Mouse (Mus musculus) fat pad, adult 2 months (tissue): Measurements from ENCODE around the gene Cacna1d.

ENCODE experiments used
- DNase-seq: peaks from one replicate; pipeline ENCODE4 v3.0.0-alpha.2; 2011; ENCODE audit warnings: low read depth, low spot score; ENCODE audit errors: extremely low read depth

Cacna1d gene

GRCm38 (mm10) chr14:30043356-30043940, 447.8 kb downstream of the Cacna1d start:
- DNase-seq, result no peak

- no peak for DNase-seq
Measured at GRCm38 (mm10) chr14:30041836-30042235, 449.4 kb downstream of the Cacna1d start.

- no peak for DNase-seq
Measured at GRCm38 (mm10) chr14:30039413-30039812, 451.8 kb downstream of the Cacna1d start.

GRCm38 (mm10) chr14:30038431-30038830, 452.8 kb downstream of the Cacna1d start:
- no peak for DNase-seq

- no peak for DNase-seq
Measured at GRCm38 (mm10) chr14:30033405-30033804, 457.9 kb downstream of the Cacna1d start.

- no peak for DNase-seq
Measured at GRCm38 (mm10) chr14:30027378-30027777, 463.9 kb downstream of the Cacna1d start.

- no peak for DNase-seq
Measured at GRCm38 (mm10) chr14:30024387-30024786, 466.9 kb downstream of the Cacna1d start.

GRCm38 (mm10) chr14:30022471-30022870, 468.8 kb downstream of the Cacna1d start:
- DNase-seq, result no peak

- DNase-seq, result no peak
Measured at GRCm38 (mm10) chr14:30019792-30020575, 471.3 kb downstream of the Cacna1d start.

GRCm38 (mm10) chr14:30019375-30019774, 471.9 kb downstream of the Cacna1d start:
- DNase-seq, result no peak

GRCm38 (mm10) chr14:30018846-30019245, 472.4 kb downstream of the Cacna1d start:
- DNase-seq, result no peak

GRCm38 (mm10) chr14:30018463-30018801, 472.8 kb downstream of the Cacna1d start:
- DNase-seq, result no peak

GRCm38 (mm10) chr14:30017794-30018462, 473.3 kb downstream of the Cacna1d start:
- DNase-seq, result no peak

GRCm38 (mm10) chr14:30016666-30017065, 474.6 kb downstream of the Cacna1d start:
- DNase-seq, result no peak

GRCm38 (mm10) chr14:30015008-30015407, 476.2 kb downstream of the Cacna1d start:
- no peak for DNase-seq

GRCm38 (mm10) chr14:30014487-30014886, 476.8 kb downstream of the Cacna1d start:
- DNase-seq, result no peak

GRCm38 (mm10) chr14:30011886-30012560, 479.2 kb downstream of the Cacna1d start:
- DNase-seq, result no peak

- DNase-seq, result no peak
Measured at GRCm38 (mm10) chr14:30009864-30010560, 481.2 kb downstream of the Cacna1d start.

- no peak for DNase-seq
Measured at GRCm38 (mm10) chr14:30008733-30009575, 482.3 kb downstream of the Cacna1d start, which contains the start of the genes Il17rb and Chdh. Gene Il17rb (minus strand): TSS chr14:30008896. Gene Chdh (plus strand): TSS chr14:30009023.

GRCm38 (mm10) chr14:29999475-29999811, 491.8 kb downstream of the Cacna1d start:
- no peak for DNase-seq
